Mouse (Mus musculus) 3134 (cell line): ENCODE data around the gene Pcbp1.

Source experiments
- DNase-seq: peaks from one replicate; pipeline ENCODE4 v3.0.0-alpha.2; 2011; ENCODE audit warnings: low spot score; ENCODE audit not compliant: insufficient read length; ENCODE audit errors: extremely low read depth

Pcbp1 gene

GRCm38 (mm10) chr6:86524879-86525645 is 1.1 kb downstream of the Pcbp1 start:
- DNase-seq, result peak; percentile 21

GRCm38 (mm10) chr6:86523755-86524434 is 2.2 kb downstream of the Pcbp1 start:
- DNase-seq, result peak; percentile 27

- no peak for DNase-seq
These were observed 2.8 kb downstream of the Pcbp1 start for GRCm38 (mm10) chr6:86523242-86523754.

- DNase-seq, result no peak
These were observed 3.9 kb downstream of the Pcbp1 start for GRCm38 (mm10) chr6:86522001-86522911.

- peak; percentile 70 for DNase-seq
These were observed 6.3 kb downstream of the Pcbp1 start for GRCm38 (mm10) chr6:86519767-86520345.

GRCm38 (mm10) chr6:86516021-86516420 is 10.1 kb downstream of the Pcbp1 start:
- no peak for DNase-seq

- peak; percentile 46 for DNase-seq
These were observed 12.8 kb downstream of the Pcbp1 start for GRCm38 (mm10) chr6:86513296-86513695.

- DNase-seq, result no peak
These were observed 15.1 kb downstream of the Pcbp1 start for GRCm38 (mm10) chr6:86510979-86511378.

- DNase-seq, result no peak
These were observed 16.3 kb downstream of the Pcbp1 start for GRCm38 (mm10) chr6:86509866-86510200.

- DNase-seq, result no peak
These were observed 16.8 kb downstream of the Pcbp1 start for GRCm38 (mm10) chr6:86509194-86509865.

- DNase-seq, result no peak
These were observed 17.4 kb downstream of the Pcbp1 start for GRCm38 (mm10) chr6:86508736-86509135.

- DNase-seq, result no peak
These were observed 19.0 kb downstream of the Pcbp1 start for GRCm38 (mm10) chr6:86507116-86507515.

- DNase-seq, result no peak
These were observed 19.8 kb downstream of the Pcbp1 start for GRCm38 (mm10) chr6:86506309-86506708.

- no peak for DNase-seq
These were observed 20.4 kb downstream of the Pcbp1 start for GRCm38 (mm10) chr6:86505671-86506070.

- DNase-seq, result no peak
These were observed 22.6 kb downstream of the Pcbp1 start for GRCm38 (mm10) chr6:86503513-86503912.

GRCm38 (mm10) chr6:86499571-86500109 is 26.5 kb downstream of the Pcbp1 start:
- DNase-seq, result no peak

GRCm38 (mm10) chr6:86497942-86498732 is 28.0 kb downstream of the Pcbp1 start:
- DNase-seq, result no peak

GRCm38 (mm10) chr6:86497071-86497815 is 28.9 kb downstream of the Pcbp1 start:
- DNase-seq, result no peak
